Mouse (Mus musculus) left cerebral cortex, adult 9 months (tissue): ENCODE measurements around the gene Gja10.

ENCODE experiments used
- DNase-seq, 2 experiments: peaks; one replicate each; pipeline ENCODE4 v3.0.0; 2022; ENCODE audit warnings: low spot score in 2 of 2

Gja10 gene

GRCm38 (mm10) chr4:32561555-32562095 is 40.9 kb downstream of the Gja10 start:
- DNase-seq: peak in 1 of 2 experiments; percentile 77

- DNase-seq: peak in 1 of 2 experiments; percentile 30
Observed at GRCm38 (mm10) chr4:32560724-32561554, 41.6 kb downstream of the Gja10 start.

- peak in 1 of 2 experiments; percentile 48 for DNase-seq
Observed at GRCm38 (mm10) chr4:32560246-32560645, 42.3 kb downstream of the Gja10 start.

- no peak for DNase-seq
Observed at GRCm38 (mm10) chr4:32555506-32555905, 47.1 kb downstream of the Gja10 start.

GRCm38 (mm10) chr4:32551337-32551736 is 51.2 kb downstream of the Gja10 start:
- no peak for DNase-seq

- DNase-seq: no peak
Observed at GRCm38 (mm10) chr4:32549150-32549549, 53.4 kb downstream of the Gja10 start.
